Mouse (Mus musculus) liver, adult 2 months (tissue): ENCODE results near the gene Clpsl2.

Experiments
- CTCF ChIP-seq: fragments of 200-500 bp; IDR thresholded peaks from 2 replicates; pipeline ENCODE4 v1.5.1; 2011; ENCODE audit warnings: low read depth, low read length, control low read depth
- POLR2A ChIP-seq: fragments of 200-500 bp; IDR thresholded peaks from 2 replicates; pipeline ENCODE4 v1.6.1; 2011; ENCODE audit warnings: low read length, control low read depth; ENCODE audit not compliant: insufficient read depth; ENCODE audit errors: extremely low read depth

DNA sequence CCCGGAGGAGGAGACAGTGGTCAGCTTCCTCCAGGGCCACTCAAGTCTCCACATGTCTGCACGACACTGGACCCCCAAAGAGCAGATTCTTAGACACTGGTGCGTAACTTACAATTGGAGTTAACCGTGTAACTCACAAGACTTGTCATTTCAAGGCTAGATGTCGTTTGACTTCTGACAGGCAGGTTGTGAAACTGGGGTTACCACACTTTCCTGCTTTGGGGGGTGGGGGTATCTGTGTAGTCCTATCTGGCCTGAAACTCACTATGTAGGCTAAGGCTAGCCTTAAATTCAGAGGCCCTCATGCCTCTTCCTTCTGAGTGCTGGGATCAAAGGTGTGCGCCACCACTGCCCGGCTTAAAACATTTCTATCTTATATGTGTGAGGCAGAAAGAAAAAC, 16.7 kb upstream of the Clpsl2 start:
- no peak for TF ChIP-seq CTCF
- no peak for TF ChIP-seq POLR2A
